Mouse (Mus musculus): ENCODE data around the gene Yif1a. TPM values are rescaled to one million over a fixed set of nuclear protein-coding genes. Genes with fewer than 3 reads are reported as not detected.

Yif1a gene
- total RNA-seq, 1 experiment from 2014 or later = 68.2 TPM

DNA sequence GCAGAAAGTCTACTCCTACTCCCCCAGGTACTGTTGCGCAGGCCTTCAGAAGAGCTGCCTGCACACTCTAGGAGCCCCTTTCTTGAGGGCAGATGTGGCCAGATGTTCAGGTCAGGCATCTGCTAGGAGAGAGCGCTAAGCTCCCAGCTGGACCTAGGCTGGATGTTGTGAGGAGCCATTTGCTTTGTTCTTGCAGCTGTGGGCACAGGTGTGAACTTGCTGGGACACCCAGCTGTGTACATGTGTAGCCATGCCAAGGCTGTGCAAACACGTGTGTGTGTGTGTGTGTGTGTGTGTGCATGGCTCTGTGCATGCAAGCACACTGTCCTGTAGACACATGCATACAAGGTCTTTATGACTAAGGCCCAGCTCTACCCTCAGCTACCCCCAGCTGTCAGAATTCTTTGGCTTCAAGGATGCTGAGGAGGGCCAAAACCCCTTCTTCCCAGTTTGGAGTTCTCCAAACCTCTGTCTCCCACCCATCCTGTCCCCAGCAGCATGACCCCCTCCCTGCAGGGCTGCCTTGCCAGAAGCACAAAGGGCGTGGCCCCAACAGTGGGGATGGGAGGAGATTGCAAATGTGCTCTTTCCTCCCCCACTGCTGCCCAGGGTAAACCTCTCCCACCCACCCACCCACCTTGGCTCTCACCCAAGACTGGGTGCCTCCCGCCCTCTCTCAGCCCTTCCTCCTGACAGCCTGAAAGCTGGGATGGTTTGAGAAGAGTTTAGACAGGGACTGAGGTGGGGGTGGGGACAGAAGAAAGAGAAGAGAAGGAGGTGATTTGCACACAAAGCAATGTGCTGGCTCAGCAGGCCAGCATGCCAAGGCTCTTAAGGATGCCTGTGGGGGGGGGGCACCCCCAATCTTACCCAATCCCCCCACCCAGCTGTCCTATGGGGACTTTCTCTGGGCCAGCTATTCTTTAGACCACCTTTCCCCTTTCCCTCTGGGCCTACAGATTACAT is 27.7 kb upstream of the Yif1a start:
- no peak for DNase-seq

DNA sequence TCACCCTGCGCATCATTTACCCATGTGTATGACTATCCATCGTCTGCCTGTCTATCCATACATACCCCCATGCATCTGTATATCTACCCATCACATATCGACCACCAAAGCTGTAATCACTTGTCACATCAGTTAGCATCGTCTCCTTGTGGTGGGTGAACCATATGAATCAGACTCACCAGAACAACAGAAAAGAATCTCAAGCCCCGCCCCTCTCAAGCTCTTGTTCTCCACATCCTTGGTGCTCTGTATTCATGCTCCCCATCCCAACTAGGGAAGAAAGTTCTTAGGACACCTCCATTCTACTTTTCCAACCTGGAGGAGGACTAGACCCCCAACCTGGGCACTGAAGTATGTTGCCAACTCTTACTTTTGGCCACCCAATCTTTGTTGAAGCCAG is 26.3 kb upstream of the Yif1a start:
- DNase-seq = no peak

DNA sequence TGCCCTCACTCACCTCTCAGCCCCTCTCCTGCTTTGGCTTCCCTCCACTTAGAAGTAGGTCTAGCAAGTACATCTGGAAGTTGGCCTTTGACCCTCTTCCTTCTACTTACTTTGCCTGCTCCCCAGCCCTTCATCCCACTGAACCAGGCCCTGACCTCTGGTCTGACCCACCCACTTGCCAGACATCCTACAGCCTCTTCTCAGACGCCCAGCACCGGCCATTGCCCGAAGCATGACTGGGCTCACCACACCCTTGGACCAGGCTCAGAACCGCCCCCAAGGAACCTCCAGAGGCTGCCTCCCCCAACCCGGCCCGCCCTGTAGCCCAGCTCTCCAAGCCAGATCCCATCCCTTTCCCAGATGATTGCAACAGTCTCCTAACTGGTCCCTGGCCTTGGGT is 25.9 kb upstream of the Yif1a start:
- DNase-seq = no peak

DNA sequence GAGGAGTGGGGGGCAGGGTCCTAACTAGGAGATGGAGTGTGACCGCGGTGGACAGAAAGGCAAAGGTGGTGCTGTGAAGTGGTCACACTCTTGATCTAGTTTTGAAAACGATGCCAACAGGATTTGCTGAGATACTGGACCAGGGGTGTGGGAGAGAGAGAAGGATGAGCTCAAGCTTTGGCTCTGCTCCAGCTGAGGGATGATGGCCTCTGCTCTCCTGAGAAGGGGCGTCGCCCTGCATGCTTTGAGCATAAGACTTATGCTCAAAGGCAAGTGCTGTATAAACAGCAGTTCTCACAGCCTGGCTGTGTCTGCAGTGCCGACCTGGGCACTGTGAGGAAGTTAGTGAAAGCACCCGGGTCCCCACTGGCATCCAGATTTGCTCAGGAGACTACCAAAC is 23.2 kb upstream of the Yif1a start:
- DNase-seq = no peak

DNA sequence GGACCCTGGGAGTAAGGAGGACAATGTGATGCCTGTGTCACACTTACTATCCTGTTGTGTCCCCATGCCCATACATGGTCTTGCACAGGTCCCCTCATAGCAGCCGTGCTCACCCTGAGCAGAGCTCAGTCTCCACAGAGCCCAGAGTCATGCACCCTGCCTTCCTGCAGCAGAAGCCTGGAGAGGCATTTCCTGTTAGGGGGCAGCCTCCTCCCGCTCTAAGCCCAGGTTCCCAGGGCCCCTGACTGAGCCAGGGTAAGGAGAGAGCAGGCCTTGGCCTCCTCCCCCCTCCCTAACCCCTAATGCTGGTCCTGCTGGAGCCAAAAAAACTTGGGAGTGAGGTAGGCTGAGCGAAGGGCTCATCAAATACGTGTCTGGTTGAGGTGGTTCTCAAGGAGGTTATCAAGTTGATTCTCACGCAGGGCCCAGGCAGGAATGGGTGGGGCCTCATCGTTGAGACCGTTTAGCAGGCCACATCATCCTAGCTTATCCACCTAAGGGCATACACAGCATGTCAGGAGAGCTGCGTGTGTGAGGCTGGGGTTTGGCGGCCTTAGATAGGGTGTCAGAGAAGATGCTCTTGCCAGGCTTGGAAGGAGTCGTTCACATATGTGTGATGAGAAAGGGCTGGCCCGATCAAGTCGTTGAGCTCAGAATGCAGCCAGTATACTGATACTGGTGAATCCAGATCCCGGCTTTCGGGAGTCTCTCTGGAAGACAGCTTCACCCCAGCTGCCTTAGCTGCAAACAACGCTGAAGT is 21.1 kb upstream of the Yif1a start:
- DNase-seq = no peak

DNA sequence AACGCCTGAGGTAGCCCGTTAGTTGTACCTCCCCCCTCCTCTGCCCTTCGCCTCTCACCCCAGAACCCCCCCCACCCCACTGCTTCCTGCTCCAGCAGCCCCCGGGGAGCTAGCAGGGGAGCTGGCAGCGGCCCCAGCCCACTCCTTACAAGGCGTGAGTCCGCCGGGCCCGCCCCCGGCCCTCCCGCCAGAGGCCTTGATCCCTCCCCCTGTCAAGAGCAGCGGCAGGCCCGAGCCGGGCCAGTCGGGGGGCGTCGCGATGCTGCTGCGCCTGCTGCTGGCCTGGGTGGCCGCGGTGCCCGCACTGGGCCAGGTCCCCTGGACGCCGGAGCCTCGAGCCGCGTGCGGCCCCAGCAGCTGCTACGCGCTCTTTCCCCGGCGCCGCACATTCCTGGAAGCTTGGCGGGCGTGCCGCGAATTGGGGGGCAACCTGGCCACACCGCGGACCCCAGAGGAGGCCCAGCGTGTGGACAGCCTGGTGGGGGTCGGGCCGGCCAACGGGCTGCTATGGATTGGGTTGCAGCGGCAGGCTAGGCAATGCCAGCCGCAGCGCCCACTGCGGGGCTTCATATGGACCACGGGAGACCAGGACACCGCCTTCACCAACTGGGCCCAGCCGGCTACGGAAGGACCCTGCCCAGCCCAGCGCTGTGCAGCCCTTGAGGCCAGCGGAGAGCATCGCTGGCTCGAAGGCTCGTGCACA is 20.3 kb upstream of the Yif1a start, which contains the start of gene Cd248:
TSS of gene Cd248 (plus strand) at position 212 of the 703 bp plus-strand sequence.
- DNase-seq = peak; percentile 69

DNA sequence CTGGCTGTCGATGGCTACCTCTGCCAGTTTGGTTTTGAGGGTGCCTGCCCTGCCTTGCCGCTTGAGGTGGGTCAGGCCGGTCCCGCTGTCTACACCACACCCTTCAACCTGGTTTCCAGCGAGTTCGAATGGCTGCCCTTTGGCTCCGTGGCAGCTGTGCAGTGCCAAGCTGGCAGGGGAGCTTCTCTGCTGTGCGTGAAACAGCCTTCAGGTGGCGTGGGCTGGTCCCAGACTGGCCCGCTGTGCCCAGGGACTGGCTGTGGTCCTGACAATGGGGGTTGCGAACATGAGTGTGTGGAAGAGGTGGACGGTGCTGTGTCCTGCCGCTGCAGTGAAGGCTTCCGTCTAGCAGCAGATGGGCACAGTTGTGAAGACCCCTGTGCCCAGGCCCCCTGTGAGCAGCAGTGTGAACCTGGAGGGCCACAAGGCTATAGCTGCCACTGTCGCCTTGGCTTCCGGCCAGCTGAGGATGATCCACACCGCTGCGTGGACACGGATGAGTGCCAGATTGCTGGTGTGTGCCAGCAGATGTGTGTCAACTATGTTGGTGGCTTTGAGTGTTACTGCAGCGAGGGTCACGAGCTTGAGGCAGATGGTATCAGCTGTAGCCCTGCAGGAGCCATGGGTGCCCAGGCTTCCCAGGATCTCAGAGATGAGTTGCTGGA is 19.6 kb upstream of the Yif1a start:
- no peak for DNase-seq

DNA sequence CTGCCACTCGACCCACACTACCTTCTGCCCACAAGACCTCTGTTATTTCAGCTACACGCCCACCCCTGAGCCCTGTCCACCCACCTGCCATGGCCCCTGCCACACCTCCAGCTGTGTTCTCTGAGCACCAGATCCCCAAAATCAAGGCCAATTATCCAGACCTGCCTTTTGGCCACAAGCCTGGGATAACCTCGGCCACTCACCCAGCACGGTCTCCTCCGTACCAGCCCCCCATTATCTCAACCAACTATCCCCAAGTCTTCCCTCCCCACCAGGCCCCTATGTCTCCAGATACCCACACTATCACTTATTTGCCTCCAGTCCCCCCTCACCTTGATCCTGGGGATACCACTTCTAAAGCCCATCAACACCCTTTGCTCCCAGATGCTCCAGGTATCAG is 18.9 kb upstream of the Yif1a start:
- no peak for DNase-seq

DNA sequence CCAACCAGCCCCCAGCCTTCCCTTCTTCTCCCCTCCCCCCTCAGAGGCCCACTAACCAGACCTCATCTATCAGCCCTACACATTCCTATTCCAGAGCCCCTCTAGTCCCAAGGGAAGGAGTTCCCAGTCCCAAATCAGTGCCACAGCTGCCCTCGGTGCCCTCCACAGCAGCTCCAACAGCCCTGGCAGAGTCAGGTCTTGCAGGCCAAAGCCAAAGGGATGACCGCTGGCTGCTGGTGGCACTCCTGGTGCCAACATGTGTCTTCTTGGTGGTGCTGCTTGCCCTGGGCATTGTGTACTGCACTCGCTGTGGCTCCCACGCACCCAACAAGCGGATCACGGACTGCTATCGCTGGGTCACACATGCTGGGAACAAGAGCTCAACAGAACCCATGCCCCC is 18.4 kb upstream of the Yif1a start:
- no peak for DNase-seq

DNA sequence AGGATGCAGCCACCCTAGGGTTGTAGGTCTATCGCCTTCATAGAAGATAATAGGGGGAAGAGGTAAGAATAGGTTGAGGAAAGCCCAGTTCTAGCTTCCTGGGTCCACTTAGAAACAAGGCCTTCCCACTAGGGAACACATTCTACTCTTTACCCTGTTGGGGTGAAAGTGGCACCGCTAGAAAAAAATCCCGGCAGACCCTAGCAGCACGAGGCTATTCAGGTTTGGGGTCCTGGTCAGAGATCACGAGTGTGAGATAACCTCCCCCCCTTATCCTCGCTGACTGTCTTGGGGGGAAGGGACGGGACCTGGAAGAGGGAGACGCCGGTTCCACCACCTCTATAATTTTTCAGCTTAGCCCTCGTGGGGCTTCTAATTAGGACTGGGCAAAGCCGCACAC is 17.3 kb upstream of the Yif1a start:
- DNase-seq = no peak

DNA sequence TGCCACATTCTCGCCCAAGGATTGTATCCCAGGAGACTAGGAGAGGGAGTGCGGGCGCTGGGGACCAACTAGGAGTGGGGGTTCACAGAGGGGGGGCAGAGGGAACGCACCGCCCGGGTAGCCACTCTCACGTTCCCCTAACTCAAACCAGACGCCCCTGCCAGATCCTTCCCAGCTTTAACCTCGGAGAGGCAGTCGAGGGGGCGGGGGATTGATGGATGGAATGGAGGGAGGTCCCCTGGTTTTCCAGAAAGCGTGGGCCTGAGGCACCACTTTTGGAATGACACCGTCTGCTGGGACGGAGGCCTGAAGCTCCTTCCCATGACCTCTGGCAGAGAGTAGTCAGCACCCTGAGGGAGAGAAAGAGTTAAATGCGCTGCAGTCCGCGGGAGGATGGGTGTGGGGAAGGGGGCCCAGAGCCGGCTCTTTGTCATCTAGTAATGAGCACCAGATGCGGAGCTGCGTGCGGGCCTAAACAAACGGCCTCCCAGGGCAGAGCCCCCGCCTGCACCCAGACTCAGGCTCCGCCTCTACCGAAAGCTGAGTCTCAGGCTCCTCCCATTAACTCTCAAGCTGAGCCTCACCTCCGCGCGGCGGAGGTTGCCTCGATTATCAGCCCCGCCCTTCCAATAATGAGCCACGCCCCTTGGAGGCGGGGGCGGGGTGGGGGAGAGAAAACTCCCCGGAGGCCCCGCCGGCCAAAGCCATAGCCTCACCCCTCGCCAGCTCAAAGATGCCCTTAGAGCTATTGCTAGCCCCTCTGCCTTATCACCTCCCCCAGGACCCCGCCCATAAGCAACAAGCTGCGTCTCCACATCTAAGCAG is 16.6 kb upstream of the Yif1a start:
- DNase-seq = peak; percentile 75

DNA sequence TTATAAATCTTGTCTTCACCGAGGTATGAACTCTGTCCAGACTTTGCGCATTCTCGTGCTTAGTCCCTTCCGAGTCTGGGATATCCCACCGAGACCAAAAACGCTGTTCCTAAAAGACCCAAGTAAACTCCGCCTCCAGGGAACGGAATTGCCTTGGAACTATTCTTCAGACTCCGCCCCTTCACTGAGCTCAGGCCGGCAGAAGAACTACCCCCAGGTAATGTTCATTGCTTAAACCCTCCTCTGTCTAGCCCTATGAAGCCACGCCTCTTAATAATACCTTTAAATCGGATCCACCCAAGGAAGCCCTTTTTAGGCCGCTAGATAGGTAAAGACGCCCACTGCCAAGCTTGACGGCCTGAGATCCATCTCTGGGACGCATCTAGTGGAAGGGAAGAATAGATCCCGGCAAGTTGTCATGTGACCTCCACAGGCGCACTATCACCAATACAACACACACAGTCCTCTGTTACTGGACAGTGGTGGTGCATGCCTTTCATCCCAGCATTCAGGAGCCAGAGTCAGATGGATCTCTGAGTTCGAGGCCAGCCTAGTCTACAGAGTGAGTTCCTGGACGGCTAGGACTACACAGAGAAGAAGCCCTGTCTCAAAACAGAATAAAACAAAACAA is 15.8 kb upstream of the Yif1a start:
- no peak for DNase-seq

DNA sequence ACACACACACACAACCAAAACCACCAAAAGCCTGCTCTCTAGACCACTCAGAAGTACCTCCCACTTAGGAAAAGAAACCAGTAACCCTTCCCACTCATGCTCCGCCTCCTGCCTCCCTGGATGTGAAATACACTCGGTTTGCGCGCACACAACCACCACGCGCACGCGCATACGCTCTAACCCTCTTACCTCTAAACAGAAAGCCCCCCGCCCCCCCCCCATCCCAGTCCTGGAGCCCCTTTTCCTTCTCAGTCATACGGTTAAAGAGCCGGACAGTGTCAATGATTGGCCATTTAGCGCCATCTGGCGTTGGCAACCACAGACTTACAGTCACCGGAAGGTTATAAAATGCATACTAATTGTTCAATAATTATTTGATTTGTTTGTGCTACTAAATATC is 15.3 kb upstream of the Yif1a start:
- DNase-seq = peak; percentile 59

DNA sequence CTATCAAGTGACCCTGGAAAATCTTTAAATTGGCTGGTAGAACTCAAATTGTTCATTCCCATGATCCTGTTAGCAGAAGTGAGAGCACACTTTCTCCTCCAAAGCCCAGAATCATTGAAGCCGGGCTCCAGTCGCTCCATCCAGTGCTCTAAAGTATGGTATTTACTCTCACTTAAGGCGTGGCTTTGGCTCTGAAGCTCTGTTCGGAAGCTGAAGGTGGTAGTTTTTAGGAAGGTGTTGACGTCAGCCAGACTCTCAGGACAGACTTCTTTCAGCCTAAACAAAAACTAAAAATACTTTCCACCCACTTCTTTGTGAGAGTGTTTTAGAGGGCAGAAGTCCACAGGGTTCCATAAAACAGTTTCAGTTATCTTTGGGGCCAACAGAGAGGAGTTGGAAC is 14.8 kb upstream of the Yif1a start:
- no peak for DNase-seq

DNA sequence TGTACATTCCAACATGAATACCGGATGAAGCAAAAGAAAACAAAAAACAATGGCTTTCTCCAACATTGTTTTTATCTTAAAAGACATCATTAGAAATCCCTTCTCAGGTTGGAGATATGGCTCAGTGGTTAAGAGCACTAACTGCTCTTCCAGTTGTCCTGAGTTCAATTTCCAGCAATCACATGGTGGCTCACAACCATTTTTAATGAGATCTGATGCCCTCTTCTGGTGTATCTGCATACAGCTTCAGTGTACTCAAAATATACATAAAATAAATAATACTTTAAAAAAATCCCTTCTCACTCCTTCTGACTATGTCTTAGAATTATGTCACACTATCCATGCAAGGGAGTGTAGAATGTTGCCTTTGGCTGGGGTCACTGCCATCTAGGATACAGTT is 9.1 kb upstream of the Yif1a start:
- DNase-seq = no peak

DNA sequence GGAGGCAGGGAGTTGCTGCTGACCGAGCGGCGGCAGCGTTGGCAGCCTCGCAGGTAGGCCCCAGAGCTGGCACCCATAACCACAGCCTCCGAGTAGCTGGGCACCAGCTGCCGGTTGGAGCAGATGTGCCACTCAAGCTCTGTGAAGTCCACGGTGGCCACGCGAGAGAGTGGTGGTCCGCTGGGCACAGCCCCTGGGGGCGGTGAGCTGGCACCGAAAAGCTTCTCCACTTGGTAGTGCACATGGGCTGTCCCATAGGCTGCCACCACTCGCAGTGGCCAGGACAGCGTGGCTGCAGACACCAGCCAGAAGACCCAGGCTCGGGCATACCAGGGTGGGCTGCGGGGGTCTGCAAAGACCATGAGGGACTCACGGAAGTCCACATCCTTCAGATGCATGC is 6.3 kb upstream of the Yif1a start:
- DNase-seq = no peak

DNA sequence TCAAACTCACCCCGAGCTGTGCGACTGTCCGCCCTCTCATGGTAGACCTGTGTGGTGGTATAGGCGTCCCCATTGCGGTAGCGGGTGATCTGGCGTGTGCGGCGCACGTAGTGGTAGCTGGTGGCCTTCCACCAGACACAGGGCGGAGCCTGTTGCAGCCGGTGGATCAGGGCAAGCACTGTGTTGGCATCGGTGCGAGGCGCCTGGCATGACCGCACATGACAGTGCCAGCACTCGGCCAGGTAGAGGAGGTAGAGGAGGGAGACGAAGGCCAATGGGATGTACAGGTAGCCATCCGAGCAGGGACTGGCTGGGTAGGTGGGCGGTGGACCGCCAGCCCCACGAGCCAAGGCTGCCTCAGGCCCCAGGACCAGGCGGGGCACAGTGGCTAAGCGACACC is 5.7 kb upstream of the Yif1a start:
- no peak for DNase-seq

DNA sequence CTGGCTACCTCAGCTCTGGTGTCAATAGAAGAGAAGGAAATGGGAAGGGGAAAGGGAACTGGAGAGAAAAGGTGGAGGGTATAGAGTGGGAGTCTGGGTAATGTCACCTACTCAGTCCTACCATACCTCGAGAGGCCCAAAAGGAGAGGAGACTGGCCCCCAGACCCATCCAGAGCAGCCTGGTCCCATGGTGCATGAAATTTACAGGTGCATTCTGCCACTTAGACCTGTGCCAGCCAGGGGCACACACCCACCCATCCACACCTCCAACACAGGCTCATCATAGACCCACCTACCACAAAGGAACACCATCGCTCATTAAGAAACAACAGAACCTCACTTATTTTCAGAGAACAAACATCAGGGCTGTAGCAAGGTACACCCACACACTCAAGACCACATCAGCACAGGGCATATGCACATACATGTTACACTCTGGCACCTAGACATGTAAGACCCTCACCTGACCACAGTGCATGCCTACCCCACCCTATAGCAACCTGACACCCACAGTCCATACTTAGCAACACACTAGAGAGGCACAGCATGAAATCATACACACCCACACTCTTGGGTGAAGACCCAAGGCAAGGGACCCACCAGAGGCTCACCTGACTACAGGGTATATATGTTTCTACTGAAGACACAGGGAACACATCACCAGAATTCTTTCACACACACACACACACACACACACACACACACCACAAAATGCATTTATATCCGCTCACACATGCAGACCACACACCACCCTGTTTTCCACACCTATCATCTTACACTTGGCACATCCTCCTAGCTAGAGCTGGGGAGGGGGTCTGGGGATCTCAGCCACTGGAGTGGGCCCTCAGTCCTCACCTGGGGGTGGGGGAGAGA is 4.1 kb upstream of the Yif1a start:
- no peak for DNase-seq

DNA sequence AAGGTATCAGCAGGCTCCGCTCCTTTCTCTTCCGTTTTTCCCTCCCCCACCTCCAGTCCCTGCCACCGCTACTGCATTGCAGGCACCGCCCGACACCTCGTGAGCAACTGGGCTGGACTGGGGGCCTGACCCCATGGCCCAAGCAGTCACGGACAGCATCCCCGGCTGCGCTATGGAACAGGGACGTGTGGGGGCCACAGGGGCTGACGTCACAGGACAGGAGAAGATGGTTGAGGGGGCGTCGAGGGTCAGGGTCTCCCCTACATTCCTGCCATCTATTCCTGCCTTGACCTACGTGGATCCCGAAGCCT is 3.5 kb upstream of the Yif1a start:
- no peak for DNase-seq

Measured in adrenal gland, postnatal 25 days (tissue).